Mouse (Mus musculus): ENCODE data around the gene Aldob. TPM values are rescaled to one million over a fixed set of nuclear protein-coding genes. Genes with fewer than 3 reads are reported as not detected.

The Aldob gene
- total RNA-seq (2021) = 1 to 10 TPM in 1 of 2 experiments, under 1 TPM in 1; 0.35 to 5.2 TPM
- long read RNA-seq, experiment 1 = 0 reads
- long read RNA-seq, experiment 2, transcript Aldob-201 (9 exons, 2,016 nt) = major isoform, 5 of 5 reads
- long read RNA-seq, experiment 2, partial matches to known transcripts = 0 of 5 reads
- long read RNA-seq, experiment 2, other reads (novel, unspliced or antisense) = 0 of 5 reads

- DNase-seq (ENCODE audit: low spot score in 2 of 2) = no peak
Measured at GRCm38 (mm10) chr4:49549383-49549782, at the start of gene Aldob. Gene Aldob (minus strand): TSS chr4:49549546.

DNA sequence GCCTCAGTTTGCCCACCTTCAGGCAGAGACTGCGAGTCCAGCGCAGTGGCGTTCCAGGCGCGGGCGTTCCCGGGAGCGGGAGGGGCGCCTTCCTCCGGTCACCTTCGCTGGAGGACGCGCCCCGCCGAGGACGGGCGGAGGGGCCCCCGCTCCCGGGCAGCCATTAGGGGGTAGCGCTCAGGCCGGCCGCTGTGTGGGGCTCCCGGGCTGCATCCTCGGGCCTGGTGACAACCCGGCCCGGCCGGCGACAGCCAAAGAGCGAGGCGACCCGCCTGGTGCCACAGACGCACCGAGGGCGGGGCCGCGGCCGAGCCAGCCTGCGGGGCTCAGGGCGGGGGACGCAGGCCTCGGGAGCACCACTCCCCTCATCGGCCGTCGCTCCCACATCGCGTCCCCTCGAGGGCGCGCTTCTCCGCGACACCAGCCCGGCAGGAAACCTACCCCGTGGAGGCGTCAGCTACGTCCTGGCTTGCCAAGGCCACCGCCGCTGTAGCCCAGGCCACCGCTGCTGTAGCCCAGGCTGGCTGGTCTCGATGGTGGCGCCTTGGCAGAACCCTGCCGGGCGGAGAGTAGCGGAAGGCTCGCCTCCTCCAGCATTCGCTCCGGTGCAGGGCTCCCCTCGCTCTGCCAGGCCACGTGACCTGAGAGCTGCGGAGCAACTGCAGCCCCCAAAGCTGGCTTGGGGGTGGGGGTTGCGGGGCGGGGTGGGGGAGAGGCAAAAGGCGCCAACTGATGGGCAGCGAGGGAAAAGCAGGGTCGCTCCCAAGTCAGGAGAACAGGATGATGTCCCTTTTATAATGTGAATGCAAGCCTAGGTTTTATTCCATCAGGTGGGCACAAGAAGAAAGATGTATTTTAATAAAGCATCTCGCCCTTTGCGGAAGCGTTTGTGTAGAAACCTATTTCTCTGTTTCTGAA, 48.1 kb upstream of the Aldob start, which contains the start of gene Tmem246:
Tmem246 (minus strand) TSS at position 694 of the 918 bp plus-strand sequence.
- peak; percentile 61 to 62 for DNase-seq (ENCODE audit: low spot score in 2 of 2)

- DNase-seq (ENCODE audit: low spot score in 2 of 2) = no peak
Measured at GRCm38 (mm10) chr4:49596846-49597182, 47.5 kb upstream of the Aldob start.

DNA sequence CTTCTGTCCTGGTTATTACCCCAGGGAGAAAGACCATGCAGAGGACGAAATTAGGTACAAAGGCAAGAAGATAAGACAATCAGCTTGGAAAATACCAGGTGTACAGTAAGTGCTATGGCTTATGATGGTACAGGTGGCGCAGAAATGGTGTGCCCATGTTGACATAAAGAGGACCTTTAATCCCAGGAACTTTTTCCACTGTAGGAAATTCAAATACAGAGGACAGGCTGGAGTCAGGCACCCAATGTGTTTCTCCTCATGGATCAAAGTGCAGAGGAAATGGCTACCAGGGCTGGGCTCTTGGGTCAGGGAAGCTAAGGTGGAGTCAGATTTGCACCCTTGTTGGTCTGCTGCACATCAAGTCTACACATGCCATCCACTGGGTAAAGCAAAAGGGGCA, 40.8 kb upstream of the Aldob start:
- DNase-seq (ENCODE audit: low spot score in 2 of 2) = no peak

- no peak for DNase-seq (ENCODE audit: low spot score in 2 of 2)
Measured at GRCm38 (mm10) chr4:49586811-49587210, 37.5 kb upstream of the Aldob start.

DNA sequence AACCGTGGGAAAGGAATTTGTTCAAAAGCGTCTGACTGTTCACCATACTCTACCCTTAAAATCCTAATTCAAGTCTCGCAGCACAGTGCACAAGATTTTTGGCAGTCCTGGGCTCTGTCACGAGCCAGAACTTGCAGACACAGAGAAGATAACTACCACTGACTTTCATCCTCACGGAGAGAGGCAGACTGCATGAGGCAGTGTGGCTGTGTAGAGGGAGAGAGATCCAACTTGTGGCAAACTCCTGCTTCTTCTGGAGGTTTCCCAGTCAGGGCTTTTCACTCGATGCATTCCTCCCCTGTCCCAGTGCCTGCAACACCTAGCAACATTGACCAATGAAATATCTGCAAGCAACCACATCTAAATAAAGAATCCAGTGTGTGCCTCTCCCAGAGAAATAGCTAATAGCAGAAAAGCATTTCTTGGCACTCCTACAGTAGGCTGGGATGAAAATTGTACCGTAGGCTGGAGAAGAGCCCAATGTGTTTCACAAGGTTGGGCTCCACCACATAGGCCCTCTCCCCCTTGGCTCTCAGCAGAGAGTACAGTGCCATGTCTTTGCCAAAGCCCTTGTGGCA, 36.3 kb upstream of the Aldob start:
- no peak for DNase-seq (ENCODE audit: low spot score in 2 of 2)

- DNase-seq (ENCODE audit: low spot score in 2 of 2) = no peak
Measured at GRCm38 (mm10) chr4:49583965-49584831, 34.9 kb upstream of the Aldob start.

- no peak for DNase-seq (ENCODE audit: low spot score in 2 of 2)
Measured at GRCm38 (mm10) chr4:49581256-49581655, 31.9 kb upstream of the Aldob start.

DNA sequence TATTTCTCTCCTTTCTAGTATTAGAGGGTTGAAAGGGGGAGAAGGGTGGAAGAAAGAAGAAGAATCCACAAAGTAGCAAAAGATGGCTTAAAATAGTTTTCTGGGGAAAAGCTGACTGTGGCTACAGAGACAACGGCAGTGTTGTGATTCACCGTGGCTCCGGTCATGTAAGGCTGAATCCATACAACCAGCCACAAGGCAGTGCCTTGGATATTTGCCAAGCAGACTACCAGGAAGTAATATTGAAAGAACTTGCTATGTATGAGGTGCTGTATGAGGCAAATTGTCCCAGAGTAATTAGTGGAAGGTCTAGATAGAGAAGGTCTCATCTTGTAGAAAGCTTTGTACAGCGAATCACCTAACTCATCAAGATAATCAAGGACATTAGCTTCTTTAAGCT, 22.8 kb upstream of the Aldob start:
- no peak for DNase-seq (ENCODE audit: low spot score in 2 of 2)

GRCm38 (mm10) chr4:49567613-49568012, 18.3 kb upstream of the Aldob start:
- DNase-seq (ENCODE audit: low spot score in 2 of 2) = peak in 1 of 2 experiments; percentile 28

DNA sequence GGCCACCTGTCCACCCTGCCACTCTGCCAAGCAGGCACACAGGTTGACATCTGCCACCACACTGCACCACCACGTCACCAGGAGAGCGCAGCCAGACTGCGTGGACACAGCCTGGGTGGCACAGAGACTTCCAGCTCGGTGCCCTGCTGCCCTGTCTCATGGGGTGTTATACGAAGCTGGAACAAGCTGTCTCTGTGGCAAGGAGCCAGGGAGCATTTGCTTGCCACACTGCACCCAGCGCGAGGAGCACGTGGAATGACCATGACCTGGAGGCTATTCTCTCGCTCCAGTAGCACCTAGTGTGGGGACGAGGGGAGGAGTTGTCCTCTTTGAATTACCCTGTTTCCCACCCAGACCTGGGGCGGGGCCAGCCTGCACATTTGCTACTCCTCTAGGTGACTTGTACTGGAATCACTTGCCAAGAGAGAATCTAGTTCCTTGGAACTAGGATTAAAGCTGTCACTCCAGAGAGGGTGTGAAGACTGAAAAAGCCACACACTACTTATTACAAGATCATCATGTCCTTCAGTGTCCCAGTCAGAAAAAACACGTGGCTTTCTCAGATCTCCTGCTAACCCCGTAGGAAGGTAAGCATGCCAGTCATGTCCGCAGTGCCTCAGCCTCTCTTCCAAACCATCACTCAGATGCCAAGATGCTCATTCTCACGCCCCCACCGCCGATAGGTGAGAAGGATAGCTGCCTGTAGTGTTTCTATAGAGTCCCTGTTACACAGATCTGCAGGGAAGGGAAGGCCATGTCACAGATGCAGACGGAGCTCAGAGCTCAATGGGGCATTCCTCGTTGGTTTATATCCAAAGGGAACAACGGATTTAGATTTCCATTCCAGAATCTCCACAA, 10.8 kb upstream of the Aldob start:
- DNase-seq (ENCODE audit: low spot score in 2 of 2) = peak in 1 of 2 experiments; percentile 26

DNA sequence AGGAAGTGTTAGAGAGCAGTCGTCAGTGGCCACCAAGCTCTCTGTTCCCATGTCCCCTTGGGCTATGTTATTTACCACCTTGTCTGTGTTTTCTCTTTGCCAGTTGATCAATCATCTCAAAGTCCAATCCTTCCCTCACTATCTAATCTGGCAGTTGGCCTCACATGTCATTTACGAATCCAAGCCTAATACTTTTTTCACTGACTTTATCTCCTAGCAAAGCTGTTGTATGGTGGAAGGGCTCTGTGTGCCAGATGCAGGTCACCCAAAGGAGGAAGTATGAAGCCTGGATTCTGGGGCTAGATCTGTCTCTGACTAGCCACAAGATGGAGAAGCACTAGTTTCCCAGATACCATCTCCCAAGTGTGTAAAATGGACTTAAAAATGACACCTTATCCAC, 8.8 kb upstream of the Aldob start:
- no peak for DNase-seq (ENCODE audit: low spot score in 2 of 2)

DNA sequence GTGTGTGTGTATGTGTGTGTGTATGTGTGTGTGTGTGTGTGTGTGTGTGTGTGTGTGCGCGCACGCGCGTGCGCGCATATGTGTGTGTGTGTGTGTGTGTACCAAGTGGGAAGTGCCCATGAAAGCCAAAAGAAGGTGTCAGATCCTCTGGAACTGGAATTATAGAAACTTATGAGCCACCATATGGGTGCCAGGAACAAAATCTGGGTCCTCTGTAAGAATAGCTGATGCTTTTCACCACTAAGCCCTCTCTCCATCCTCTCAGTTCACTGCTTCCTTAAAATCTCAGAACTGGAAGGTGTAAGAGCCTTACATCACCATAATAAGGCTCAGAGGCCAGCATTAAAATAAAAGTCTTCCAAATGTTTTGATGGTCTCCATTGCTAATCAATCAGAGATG, 8.0 kb upstream of the Aldob start:
- no peak for DNase-seq (ENCODE audit: low spot score in 2 of 2)

GRCm38 (mm10) chr4:49553380-49553779, 4.0 kb upstream of the Aldob start:
- DNase-seq (ENCODE audit: low spot score in 2 of 2) = no peak

DNA sequence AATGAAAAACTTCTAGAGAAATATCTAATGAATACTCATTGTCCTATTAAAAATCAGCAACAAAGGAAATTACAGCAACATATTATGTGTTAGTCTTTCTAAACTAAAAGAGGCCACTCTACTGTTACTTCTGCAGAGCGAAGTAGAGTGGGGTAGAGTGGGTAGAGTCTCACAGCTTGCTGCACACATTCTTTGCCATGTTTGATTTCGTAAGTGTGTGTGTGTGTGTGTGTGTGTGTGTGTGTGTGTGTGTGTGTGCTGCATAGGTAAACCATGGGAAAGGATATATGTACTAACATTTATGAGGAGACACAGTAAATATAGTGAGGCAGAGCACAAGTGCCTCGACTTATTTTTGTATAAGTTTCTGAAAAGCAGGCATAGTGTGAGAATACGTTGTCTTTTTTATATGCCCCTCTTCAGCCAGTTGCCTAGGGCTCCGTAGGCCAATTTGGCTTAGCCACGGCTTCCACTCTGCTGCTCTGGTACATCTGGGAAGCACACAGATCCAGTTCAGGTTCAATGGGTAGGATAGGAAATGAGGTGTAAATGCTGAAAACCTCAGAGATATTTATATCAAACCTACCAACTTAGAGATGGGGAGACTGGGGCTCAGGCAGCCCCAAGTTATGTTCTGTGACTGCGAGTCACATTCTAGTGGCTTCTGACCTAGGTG, 1.7 kb downstream of the Aldob start:
- no peak for DNase-seq (ENCODE audit: low spot score in 2 of 2)

GRCm38 (mm10) chr4:49546873-49547543, 2.3 kb downstream of the Aldob start:
- DNase-seq (ENCODE audit: low spot score in 2 of 2) = no peak

DNA sequence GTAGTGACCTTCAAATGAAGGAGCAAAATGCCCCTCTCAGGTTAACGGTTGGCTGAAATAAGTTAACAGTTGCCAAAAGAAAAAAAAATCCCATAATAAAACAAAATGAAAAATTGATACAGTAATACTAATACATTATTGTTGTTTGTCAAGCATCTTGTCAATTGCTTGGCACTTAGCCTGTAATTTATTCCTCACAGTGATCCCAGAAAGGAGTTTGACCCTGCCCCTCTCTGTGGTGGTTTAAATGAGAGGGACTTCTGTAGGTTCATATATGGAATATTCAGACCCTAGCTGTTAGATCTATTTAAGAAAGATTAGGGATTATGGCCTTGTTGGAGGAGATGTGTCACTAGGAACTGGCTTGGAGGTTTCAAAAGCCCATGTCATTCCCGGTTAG, 3.3 kb downstream of the Aldob start:
- DNase-seq (ENCODE audit: low spot score in 2 of 2) = no peak

- no peak for DNase-seq (ENCODE audit: low spot score in 2 of 2)
Measured at GRCm38 (mm10) chr4:49540966-49541365, 8.4 kb downstream of the Aldob start.

DNA sequence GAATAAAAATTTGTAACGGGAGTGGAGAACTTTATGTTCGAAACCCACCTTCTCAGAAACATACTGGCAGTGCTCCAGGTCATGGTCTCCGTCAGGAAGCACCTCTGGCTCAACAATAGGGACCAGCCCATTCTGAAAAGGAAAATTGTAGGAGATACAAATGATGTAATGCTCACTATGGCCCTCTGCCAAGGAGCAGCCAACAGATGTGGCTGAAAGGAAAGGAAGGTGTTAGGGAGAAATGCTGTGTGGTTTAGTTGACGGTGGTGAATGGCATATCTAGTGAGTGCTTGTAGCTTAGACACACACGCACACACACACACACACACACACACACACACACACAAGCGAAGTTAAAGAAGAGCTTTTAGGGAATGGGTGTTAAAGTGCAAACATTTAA, 9.7 kb downstream of the Aldob start:
- no peak for DNase-seq (ENCODE audit: low spot score in 2 of 2)

All from adrenal gland, adult 18-20 months (tissue).